Mouse (Mus musculus) adrenal gland, postnatal 0 days (tissue): ENCODE measurements around the gene Bsdc1. TPM values are rescaled to one million over a fixed set of nuclear protein-coding genes. Genes with fewer than 3 reads are reported as not detected.

ENCODE experiments used
- polyA plus RNA-seq: library from polyadenylated mRNA; unstranded; fragments of >200 nt; fragmentation: Nextera tagmentation; extraction: Ambion mirVana; gene quantifications from 2 replicates; pipeline ENCODE4 v1.2.1, GENCODE M21; 2015

The Bsdc1 gene
- 24.8 and 39.6 TPM in 2 replicates for polyA plus RNA-seq

DNA sequence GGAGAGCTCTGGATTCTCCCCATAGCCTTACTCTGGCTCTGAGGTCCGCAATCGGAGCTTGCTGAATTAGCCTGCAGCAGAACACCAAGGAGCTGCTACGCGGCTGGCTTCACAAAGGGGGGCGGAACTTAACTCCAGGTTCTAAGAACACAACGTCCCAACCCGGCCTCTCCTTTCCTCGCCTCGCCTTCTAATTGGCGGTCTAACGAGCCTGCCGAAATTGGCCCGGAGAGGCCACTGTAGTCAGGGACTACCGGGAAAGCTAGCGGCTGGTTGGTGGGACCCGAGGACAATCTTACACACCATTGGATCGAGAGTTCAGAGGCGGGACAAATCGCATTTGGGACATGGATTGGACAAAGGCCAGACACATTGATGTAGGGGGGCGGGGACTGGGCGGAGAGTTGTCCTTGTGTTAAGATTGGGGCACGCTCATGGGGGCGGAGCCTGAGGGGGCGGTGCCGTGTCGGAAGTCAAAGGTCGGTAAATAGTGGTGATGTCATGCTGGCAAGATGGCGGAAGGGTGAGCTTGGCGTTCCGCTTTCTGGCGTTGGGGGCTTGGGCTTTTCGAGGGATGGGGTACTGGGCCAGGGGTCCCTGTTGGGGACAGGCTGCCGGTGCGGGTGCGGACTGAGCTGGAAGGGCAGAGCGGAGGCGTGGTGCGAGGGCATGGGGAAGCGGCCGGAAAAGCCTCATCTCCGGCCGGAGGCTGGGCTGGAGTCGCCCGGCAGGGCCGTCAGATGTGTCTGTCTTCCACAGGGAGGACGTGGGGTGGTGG, at the start of gene Bsdc1:
Gene Bsdc1 (plus strand): TSS at position 399 of the 778 bp plus-strand sequence.

DNA sequence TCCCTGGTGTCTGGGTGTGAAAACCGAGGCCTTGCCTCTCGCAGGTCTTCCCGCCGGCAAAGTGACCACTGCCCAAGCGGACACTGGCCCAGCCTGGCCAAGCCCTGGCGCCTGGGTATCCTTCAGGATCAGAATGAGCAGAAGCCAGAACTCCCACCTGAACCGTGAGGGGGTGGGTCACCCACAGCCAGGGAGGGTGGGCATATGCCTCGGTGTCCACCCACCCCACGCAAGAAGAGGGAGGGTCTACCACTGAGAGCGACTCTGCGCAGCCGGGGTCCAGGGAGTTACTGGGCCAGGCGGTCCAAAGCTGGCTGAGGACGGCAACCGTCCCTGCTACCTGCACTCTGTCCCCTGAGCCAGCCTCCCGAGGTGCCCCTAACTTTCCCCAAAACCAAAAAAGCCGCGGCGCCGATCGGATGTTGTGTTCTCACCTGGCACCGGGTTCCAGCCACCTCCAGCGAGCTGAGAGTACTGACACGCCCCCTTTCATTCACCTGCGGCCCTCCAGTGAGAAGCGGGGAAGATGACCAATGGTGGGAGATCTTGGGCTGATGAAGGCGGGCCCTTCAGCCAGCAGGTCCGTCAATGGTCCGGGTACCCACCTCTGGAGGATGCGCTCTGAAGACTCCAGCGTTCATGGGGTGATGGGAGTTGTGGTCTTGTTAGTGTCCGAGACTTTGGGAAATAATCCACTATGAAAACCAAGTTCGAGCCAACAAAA, 20.9 kb upstream of the Bsdc1 start, which contains the start of gene Zbtb8b:
Gene Zbtb8b (minus strand): TSS at position 514 of the 724 bp plus-strand sequence.

GRCm38 (mm10) chr4:129490972-129491880, 29.8 kb downstream of the Bsdc1 start, which contains the start of the genes Tssk3 and Fam229a:
Gene Tssk3, minus strand, starts transcription at chr4:129491022.
Gene Fam229a, plus strand, starts transcription at chr4:129491190.

DNA sequence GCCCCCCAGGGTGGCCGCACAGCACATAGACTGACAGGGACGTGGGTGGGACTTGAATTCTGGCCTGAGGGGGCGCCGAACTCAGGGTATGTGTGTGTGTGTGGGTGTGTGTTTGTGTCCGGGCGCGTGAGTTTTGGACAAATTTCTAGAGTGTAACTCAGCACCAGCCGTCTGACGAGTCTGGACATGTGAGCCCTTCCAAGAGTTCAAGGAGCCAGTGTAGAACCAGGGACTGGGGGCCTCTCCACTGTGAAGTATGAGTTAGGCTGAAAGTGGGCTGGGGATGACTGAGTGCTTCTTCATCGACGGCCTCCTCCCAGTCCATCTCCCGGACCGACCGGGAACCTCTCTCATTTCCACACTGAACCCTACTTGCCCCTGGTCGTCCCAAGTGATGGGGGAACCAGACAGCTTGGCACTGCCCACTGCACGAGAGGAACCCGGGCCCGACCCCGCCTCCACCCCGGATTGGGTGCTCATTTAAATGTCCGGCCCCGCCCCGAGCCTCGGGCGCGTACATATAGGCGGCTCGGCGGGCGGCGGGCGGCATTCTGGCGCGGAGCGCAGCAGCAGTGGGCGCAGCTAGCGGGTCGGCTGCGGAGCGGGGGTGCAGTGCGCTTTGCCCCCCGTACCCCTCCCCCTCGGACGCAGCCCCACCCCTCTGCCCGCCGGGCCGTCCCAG, 51.8 kb downstream of the Bsdc1 start, which contains the start of gene Marcksl1:
Gene Marcksl1 (plus strand): TSS at position 496 of the 682 bp plus-strand sequence.

Other genes starting within 250 kb of the Bsdc1 start
- 2.5 and 2.9 TPM in 2 replicates for gene C77080, start 200.2 kb upstream of the Bsdc1 start, polyA plus RNA-seq
- gene Sync, start 174.0 kb upstream of the Bsdc1 start, polyA plus RNA-seq = 1.9 and 3.4 TPM in 2 replicates
- gene Rbbp4, start 126.2 kb upstream of the Bsdc1 start, polyA plus RNA-seq = 219 and 230 TPM in 2 replicates
- 97.7 and 131 TPM in 2 replicates for gene Zbtb8os, start 125.9 kb upstream of the Bsdc1 start, polyA plus RNA-seq
- gene Zbtb8a, start 83.5 kb upstream of the Bsdc1 start, polyA plus RNA-seq = 12.2 and 13.0 TPM in 2 replicates
- gene Zbtb8b, start 20.7 kb upstream of the Bsdc1 start, polyA plus RNA-seq = 1.0 and 1.4 TPM in 2 replicates
- not detected in 2 replicates for gene Tssk3, start 29.4 kb downstream of the Bsdc1 start, polyA plus RNA-seq
- not detected in 2 replicates for gene Fam229a, start 29.6 kb downstream of the Bsdc1 start, polyA plus RNA-seq
- 303 and 354 TPM in 2 replicates for gene Marcksl1, start 52.0 kb downstream of the Bsdc1 start, polyA plus RNA-seq
- gene Hdac1, start 81.1 kb downstream of the Bsdc1 start, polyA plus RNA-seq = 88.2 and 99.4 TPM in 2 replicates
- gene Lck, start 112.1 kb downstream of the Bsdc1 start, polyA plus RNA-seq = 6.8 and 7.9 TPM in 2 replicates
- gene Fam167b, start 117.0 kb downstream of the Bsdc1 start, polyA plus RNA-seq = 22.2 and 39.7 TPM in 2 replicates
- 222 and 224 TPM in 2 replicates for gene Eif3i, start 139.1 kb downstream of the Bsdc1 start, polyA plus RNA-seq
- 182 and 197 TPM in 2 replicates for gene Tmem234, start 139.1 kb downstream of the Bsdc1 start, polyA plus RNA-seq
- gene Dcdc2b, start 152.7 kb downstream of the Bsdc1 start, polyA plus RNA-seq = 1.2 and 2.5 TPM in 2 replicates
- gene Iqcc, start 157.5 kb downstream of the Bsdc1 start, polyA plus RNA-seq = 33.2 and 39.9 TPM in 2 replicates
- 81.5 and 114 TPM in 2 replicates for gene Ccdc28b, start 162.4 kb downstream of the Bsdc1 start, polyA plus RNA-seq
- 22.5 and 30.2 TPM in 2 replicates for gene Txlna, start 179.5 kb downstream of the Bsdc1 start, polyA plus RNA-seq
- 7.9 and 10.0 TPM in 2 replicates for gene Kpna6, start 211.2 kb downstream of the Bsdc1 start, polyA plus RNA-seq
- 5.7 and 7.7 TPM in 2 replicates for gene Tmem39b, start 235.3 kb downstream of the Bsdc1 start, polyA plus RNA-seq